Mouse (Mus musculus) heart, embryonic 16.5 days (tissue): ENCODE measurements around the gene Adora1. TPM values are rescaled to one million over a fixed set of nuclear protein-coding genes. Genes with fewer than 3 reads are reported as not detected.
"Not testable (repeated sequence)": the region's sequence is repeated elsewhere in the genome, so short reads cannot be mapped to it uniquely, and the experiment has no call there.

Experiments
- ATAC-seq: fragments of 200-750 bp; cut with Nextera tagmentation; replicated peaks from 2 replicates; pipeline ENCODE4 v1.8.0; 2017; ENCODE audit warnings: moderate number of reproducible peaks; ENCODE audit not compliant: insufficient read depth, low FRiP score; ENCODE audit errors: extremely low read depth
- H3K27ac ChIP-seq: fragments of 300-500 bp; sonication (generic); 2 replicates; pipeline ENCODE4 v1.5.1; 2014; ENCODE audit warnings: mild to moderate bottlenecking, low read length, control low read depth, moderate library complexity
- H3K27me3 ChIP-seq: fragments of 300-500 bp; sonication (generic); 2 replicates; pipeline ENCODE4 v1.6.1; 2014; ENCODE audit warnings: low read length, mixed read lengths; ENCODE audit not compliant: control insufficient read depth, insufficient read depth
- H3K36me3 ChIP-seq: fragments of 300-500 bp; sonication (generic); 2 replicates; pipeline ENCODE4 v1.6.1; 2014; ENCODE audit not compliant: control insufficient read depth, insufficient read depth
- H3K4me1 ChIP-seq: fragments of 300-500 bp; sonication (generic); 2 replicates; pipeline ENCODE4 v1.6.1; 2014; ENCODE audit warnings: low read length, mixed read lengths; ENCODE audit not compliant: control insufficient read depth, insufficient read depth
- H3K4me2 ChIP-seq: fragments of 300-500 bp; sonication (generic); 2 replicates; pipeline ENCODE4 v1.6.1; 2014; ENCODE audit warnings: low read depth, mild to moderate bottlenecking, control low read depth, low read length
- H3K4me3 ChIP-seq: fragments of 300-500 bp; sonication (generic); 2 replicates; pipeline ENCODE4 v1.5.1; 2014; ENCODE audit warnings: mild to moderate bottlenecking, control low read depth, low read length
- H3K9ac ChIP-seq: fragments of 300-500 bp; sonication (generic); 2 replicates; pipeline ENCODE4 v1.6.1; 2014; ENCODE audit warnings: low read length, control low read depth
- H3K9me3 ChIP-seq: fragments of 300-500 bp; sonication (generic); replicated peaks from 2 replicates; pipeline ENCODE4 v1.6.1; 2016; ENCODE audit warnings: low read length; ENCODE audit not compliant: control insufficient read depth
- WGBS: fragments of 180-500 bp; shearing (Covaris S2); extraction: QIAGEN DNeasy Blood & Tissue Kit; methylation state at CpG from one replicate; pipeline ENCODE4 v1.1.7; 2014; 5-methylcytosine and 5-hydroxymethylcytosine counted together
- polyA plus RNA-seq: library from polyadenylated mRNA; unstranded; fragments of >200 nt; fragmentation: Nextera tagmentation; extraction: Ambion mirVana; gene quantifications from 2 replicates; pipeline ENCODE4 v1.2.1, GENCODE M21; 2015

The Adora1 gene
- polyA plus RNA-seq, 1 experiment from 2014 or later, result 30.0 TPM

DNA sequence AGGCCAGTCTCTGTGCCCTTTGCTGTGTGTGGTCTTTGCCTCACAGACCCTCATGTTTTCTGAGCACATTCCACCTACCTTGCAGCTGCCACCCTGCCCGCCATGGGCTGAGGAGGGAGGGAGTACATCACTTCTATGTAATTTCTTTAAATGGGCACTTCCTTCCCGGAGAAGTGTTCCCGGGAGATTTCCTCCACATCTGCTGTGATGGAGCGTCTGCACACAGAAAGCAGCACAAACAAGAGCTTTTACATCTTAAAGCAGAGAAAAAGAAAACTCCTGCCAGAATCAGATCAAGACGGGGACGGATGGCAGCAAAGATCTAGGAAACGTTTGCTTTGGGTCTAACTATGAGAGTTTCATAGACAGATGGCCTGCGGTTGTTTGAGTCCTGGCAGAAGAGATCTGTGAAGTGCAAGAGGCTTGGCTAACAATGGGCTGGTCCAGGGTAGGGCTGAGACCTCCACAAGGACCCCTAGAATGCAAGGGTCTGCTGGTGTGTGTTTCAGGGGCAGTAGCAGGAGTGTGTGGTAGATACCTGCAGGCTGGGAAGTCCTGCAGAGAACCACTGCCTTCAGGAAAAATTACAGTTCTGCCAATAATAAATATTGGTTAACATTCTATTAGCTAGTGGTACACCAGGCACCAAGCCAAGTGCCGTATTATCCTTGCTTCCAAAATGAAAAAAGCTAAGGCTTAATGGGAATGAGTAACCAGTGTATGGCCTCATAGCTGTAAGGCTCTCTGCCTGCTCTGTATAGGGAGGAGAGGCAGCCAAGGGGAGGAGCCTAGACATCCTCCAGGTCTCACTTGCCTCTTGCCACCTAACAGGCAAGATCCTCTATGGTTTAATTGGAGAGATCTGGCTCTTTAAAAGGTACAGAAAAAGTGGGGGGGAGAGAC lies 38.5 kb upstream of the Adora1 start:
- WGBS, result 57% methylated on average over 9 of the region's 9 CpGs
- H3K9ac ChIP-seq, result no peak overlapping the region
- no peaks in the 10 kb centered on the region for H3K27me3 ChIP-seq
- no peak overlapping the region for H3K4me3 ChIP-seq
- H3K9me3 ChIP-seq, result no peaks in the 10 kb centered on the region
- H3K36me3 ChIP-seq, result no peaks in the 10 kb centered on the region
- no peak overlapping the region for H3K27ac ChIP-seq
- ATAC-seq, result no peak
- H3K4me1 ChIP-seq, result peaks cover 13% of the 10 kb centered on the region
- no peak overlapping the region for H3K4me2 ChIP-seq

DNA sequence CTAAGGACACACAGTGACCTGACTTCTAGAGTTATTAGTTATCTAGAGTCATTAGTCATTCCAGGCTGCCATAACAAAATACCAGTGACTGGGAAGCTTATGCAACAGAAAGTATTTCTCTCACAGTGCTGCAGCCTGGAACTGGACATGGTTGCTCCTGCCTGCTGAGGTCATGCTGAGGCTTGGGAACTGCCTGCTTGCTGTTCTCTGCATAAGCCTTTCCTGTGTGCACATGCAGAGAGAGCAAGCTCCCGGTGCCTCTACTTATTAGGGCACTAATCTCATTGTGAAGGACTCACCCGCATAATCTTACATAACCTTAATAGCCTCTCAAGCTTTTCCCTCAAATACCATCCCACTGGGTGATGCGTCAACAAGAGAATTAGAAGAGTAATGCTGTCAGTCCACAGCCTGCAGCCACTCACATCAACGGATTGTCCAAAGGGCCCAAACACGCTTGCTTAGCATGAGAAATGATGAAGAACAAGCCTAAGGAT lies 37.6 kb upstream of the Adora1 start:
- Histone ChIP-seq H3K9ac (no peak overlapping the region), H3K4me3 (no peak overlapping the region), H3K36me3 (no peaks in the 10 kb centered on the region), H3K4me1 (peaks cover 13% of the 10 kb centered on the region), H3K27me3 (no peaks in the 10 kb centered on the region), H3K27ac (no peak overlapping the region), H3K4me2 (no peak overlapping the region), H3K9me3 (no peaks in the 10 kb centered on the region)
- ATAC-seq, result no peak
- 70% methylated on average over 5 of the region's 5 CpGs for WGBS

DNA sequence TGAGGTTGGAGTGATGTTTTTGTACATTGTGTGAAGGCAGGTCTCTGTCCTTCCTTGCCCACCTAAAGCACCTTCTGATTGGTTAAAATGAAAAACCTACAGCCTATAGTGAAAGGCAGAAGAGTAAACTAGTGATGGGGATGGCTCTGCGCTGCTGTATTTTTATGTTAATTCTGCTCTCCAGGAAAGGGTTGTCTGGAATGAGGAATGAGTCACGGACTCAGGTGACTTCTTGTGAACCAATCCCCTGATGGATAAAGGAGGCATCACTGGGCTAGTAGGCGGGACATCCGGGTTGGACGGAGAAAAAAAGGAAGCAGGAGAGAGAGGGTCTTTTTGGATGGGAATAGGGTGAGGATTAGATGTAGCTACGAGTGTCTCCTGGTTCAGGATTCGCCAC lies 34.8 kb upstream of the Adora1 start:
- no peak overlapping the region for H3K9ac ChIP-seq
- 80% methylated on average over 7 of the region's 7 CpGs for WGBS
- no peak overlapping the region for H3K27ac ChIP-seq
- no peak for ATAC-seq
- no peaks in the 10 kb centered on the region for H3K4me1 ChIP-seq
- no peak overlapping the region for H3K4me2 ChIP-seq
- no peaks in the 10 kb centered on the region for H3K27me3 ChIP-seq
- H3K4me3 ChIP-seq, result no peak overlapping the region
- no peaks in the 10 kb centered on the region for H3K36me3 ChIP-seq
- no peaks in the 10 kb centered on the region for H3K9me3 ChIP-seq

DNA sequence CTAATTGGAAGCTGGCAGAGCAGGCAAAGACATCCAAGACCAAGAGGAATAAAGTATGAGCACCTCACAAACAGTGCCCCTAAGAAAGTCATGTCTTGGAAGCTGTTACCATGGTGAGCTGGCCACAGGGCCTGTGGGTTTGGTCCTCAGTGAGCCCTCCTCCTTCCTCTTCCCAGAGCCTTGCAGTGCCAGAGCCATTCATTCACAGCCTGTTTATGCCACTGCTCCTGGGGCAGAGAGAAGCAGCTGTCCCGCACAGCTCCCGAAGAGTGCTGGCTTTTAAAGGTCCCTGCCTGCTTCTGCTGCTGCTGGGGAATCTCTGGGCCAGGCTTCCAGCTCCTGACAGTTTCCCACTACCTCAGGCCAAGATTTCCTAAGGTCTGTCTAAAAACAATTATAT lies 30.6 kb upstream of the Adora1 start:
- Histone ChIP-seq H3K4me1 (no peaks in the 10 kb centered on the region), H3K27ac (no peak overlapping the region), H3K9me3 (peaks cover 4% of the 10 kb centered on the region; the same call in 1 of the 2 replicates), H3K36me3 (no peaks in the 10 kb centered on the region), H3K4me2 (no peak overlapping the region), H3K4me3 (no peak overlapping the region), H3K27me3 (no peaks in the 10 kb centered on the region), H3K9ac (no peak overlapping the region)
- 55% methylated on average over 2 of the region's 2 CpGs for WGBS
- no peak for ATAC-seq

DNA sequence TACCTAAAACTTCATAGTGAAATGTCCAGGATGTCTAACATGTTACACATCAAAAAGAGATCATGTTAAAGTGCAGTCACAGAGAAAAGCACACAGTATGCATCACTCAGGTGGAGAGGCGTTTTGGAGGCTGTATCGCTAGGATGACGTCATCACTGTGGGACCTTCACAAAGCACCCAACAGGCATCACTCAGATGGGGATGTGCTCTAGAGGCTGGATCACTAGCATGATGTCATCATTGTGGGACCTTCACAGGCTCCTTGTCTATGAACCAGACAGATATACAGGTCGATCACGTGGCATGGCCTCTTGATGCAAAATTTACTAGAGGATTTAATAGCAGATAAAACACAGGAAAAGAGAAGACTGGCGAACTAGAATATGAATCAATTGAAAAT lies 29.1 kb upstream of the Adora1 start:
- H3K4me2 ChIP-seq, result no peak overlapping the region
- H3K36me3 ChIP-seq, result no peaks in the 10 kb centered on the region
- ATAC-seq, result no peak
- no peak overlapping the region for H3K4me3 ChIP-seq
- no peak overlapping the region for H3K9ac ChIP-seq
- H3K27ac ChIP-seq, result no peak overlapping the region
- H3K4me1 ChIP-seq, result no peaks in the 10 kb centered on the region
- 83% methylated on average over 6 of the region's 6 CpGs for WGBS
- H3K9me3 ChIP-seq, result peaks cover 4% of the 10 kb centered on the region; the same call in 1 of the 2 replicates
- H3K27me3 ChIP-seq, result no peaks in the 10 kb centered on the region

DNA sequence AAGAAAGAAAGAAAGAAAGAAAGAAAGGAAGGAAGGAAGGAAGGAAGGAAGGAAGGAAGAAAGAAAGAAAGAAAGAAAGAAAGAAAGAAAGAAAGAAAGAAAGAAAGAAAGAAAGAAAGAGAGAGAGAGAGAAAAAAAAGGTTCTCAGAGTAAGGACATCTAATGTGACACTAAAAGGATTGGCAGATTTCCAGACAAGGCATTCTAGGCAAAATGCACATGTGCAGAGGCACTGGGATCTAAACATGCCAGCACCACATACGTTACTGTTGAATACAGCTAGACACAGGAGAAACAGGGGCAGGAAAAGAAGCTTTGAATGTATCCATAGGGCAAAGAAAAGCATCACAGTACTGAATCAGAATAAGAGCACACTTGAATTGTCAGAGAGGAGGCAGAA lies 14.4 kb upstream of the Adora1 start:
- not testable (repeated sequence) for H3K27me3 ChIP-seq, ATAC-seq, H3K27ac ChIP-seq

DNA sequence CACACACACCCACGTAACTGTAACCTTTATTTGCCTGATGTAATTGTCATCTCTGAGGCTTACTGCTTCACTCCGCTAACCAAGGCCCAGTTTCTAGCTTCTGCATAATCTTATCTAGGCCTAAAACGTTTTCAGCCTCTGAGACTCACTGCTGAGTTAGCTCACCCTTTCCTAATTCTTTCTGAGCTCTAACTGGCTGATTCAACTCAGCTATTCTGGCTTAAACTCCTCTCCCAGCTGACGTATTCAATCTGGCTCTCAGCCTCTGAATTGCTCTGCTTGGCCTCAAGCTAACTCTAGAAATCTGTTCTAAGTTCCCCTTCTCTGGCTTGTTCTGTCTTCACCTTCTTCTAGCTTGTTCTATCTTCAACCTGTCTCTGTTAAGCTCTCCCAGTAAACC lies 11.4 kb upstream of the Adora1 start:
- H3K4me3 ChIP-seq, result no peak overlapping the region
- H3K27me3 ChIP-seq, result peaks cover 4% of the 10 kb centered on the region; the same call in 1 of the 2 replicates
- no peak overlapping the region for H3K9ac ChIP-seq
- no peaks in the 10 kb centered on the region for H3K36me3 ChIP-seq
- no peak overlapping the region for H3K4me2 ChIP-seq
- ATAC-seq, result no peak
- 0 out of 2 replicates have a peak overlapping the region, but pooled peaks have one; percentile 29 for H3K27ac ChIP-seq
- H3K9me3 ChIP-seq, result no peaks in the 10 kb centered on the region
- peaks cover 10% of the 10 kb centered on the region for H3K4me1 ChIP-seq
- 48% methylated on average over 4 of the region's 4 CpGs for WGBS

More for the DNA sequence above, 14.4 kb upstream of the Adora1 start:
- not testable (repeated sequence) for H3K4me2 ChIP-seq, H3K4me1 ChIP-seq, H3K4me3 ChIP-seq, H3K9me3 ChIP-seq, H3K36me3 ChIP-seq, H3K9ac ChIP-seq
- 61% methylated on average over 1 of the region's 1 CpGs for WGBS

DNA sequence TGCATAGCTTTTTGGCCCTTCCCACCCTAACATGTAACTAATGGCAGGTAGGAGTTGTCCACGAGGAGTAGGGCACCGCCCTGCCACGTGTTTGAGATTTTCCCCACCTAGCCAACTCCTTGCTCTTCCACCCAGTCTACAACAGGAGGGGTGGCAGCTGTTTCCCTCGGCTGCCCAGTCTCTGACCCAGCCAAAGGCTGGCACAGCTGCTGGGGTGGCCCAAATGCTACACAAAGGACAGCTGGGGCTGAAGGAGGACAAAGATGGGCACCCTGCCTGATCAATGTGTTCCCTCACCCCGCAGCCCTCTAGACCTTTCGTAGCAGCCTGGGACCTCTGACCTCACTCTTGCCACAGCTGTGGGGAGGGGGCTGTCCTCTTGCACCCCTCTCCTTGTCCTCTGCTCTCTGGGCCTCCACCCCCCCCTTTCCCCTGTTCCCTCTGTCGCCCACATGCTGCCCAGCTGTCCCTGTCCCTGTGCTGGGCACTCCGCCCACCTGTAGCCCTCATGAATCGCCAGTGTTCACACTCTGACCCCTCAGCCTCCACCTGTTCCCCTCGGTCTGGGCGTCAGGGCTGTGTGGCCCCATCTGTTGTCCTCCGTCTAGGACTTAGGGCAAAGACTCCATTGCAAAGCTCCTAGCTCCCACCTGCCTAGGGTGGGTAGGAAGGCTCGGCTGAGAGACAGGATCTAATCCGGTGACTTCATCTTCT lies 9.9 kb upstream of the Adora1 start:
- H3K9me3 ChIP-seq, result no peaks in the 10 kb centered on the region
- no peak overlapping the region for H3K9ac ChIP-seq
- peaks cover 4% of the 10 kb centered on the region; the same call in 1 of the 2 replicates for H3K27me3 ChIP-seq
- no peak overlapping the region for H3K4me3 ChIP-seq
- WGBS, result 82% methylated on average over 14 of the region's 14 CpGs
- H3K36me3 ChIP-seq, result no peaks in the 10 kb centered on the region
- H3K4me1 ChIP-seq, result peaks cover 10% of the 10 kb centered on the region
- ATAC-seq, result no peak
- no peak overlapping the region for H3K4me2 ChIP-seq
- H3K27ac ChIP-seq, result no peak overlapping the region
